ENCODE assay signal across 8 mouse cellular contexts in genomic region chr17:4945311-4945751, GRCm38 (mm10). TPM values are rescaled to one million over a fixed set of nuclear protein-coding genes. Genes with fewer than 3 reads are reported as not detected.
DNase-seq lines count a peak whose midpoint lies in the region; ATAC-seq and TF ChIP-seq lines count a peak whose summit lies in the region.

No protein-coding gene starts in this region.

- no peaks in the 10 kb centered on the region for H3K27me3 ChIP-seq in kidney, adult 2 months (replicated peaks; ENCODE audit: control insufficient read depth, insufficient read depth, low read length)

- peak overlapping the region; percentile 87 for H3K27ac ChIP-seq in kidney, adult 2 months (ENCODE audit: insufficient read depth, low read depth, low read length)

- no peak for ATAC-seq in erythroid progenitor cell, adult 5-6 weeks (replicated peaks; ENCODE audit: low FRiP score, poor library complexity, severe bottlenecking)

- TF ChIP-seq POLR2A in kidney, adult 2 months (IDR thresholded peaks at IDR 0.05; ENCODE audit: low read depth, low read length), result no peak

- H3K4me3 ChIP-seq in kidney, adult 2 months (ENCODE audit: insufficient read depth, low read depth, low read length), result no peak overlapping the region

- peak; percentile 37 for DNase-seq in kidney, adult 2 months
- no peak for DNase-seq in kidney, adult 18-20 months
- peak; percentile 71 to 72 for DNase-seq in cerebellum, postnatal 14 days
- peak; percentile 18 for DNase-seq in kidney, postnatal 10 days
- peak; percentile 26 for DNase-seq in retina, embryonic 14.5 days (ENCODE audit: low spot score)
- DNase-seq in frontal cortex, postnatal 14 days (ENCODE audit: low spot score in 2 of 2), result no peak
- no peak for DNase-seq in ovary, postnatal 10 days (ENCODE audit: low spot score)

- 46% methylated on average over 6 of the region's 6 CpGs for WGBS in kidney, adult 2 months

- H3K36me3 ChIP-seq in kidney, adult 2 months (ENCODE audit: control insufficient read depth, insufficient read depth, low read length), result no peaks in the 10 kb centered on the region

- H3K4me1 ChIP-seq in kidney, adult 2 months (ENCODE audit: control insufficient read depth, insufficient read depth, low read length), result peaks cover 34% of the 10 kb centered on the region

- no peak for TF ChIP-seq CTCF in kidney, adult 2 months (conservative IDR thresholded peaks at IDR 0.05; ENCODE audit: insufficient read depth, insufficient read length, low read depth, low read length)

RNA-seq across cellular contexts. Expression of gene Arid1b, which starts 48.8 kb away (rescaled TPM):
- 20.6 and 22.0 TPM in 2 replicates for polyA plus RNA-seq in kidney, adult 2 months (2012; rRNA removed)
- total RNA-seq in erythroid progenitor cell, adult 5-6 weeks (2015; ENCODE audit: low replicate concordance), result 10.1 and 17.2 TPM in 2 replicates
- total RNA-seq in erythroid progenitor cell, adult 5-6 weeks (2017; ENCODE audit: low replicate concordance), result 7.2 and 13.3 TPM in 2 replicates

Comparison
In these comparisons a context has a peak if more than half of its experiments do, and no peak if none do; other contexts are left out.
1. DNase-seq: peak in kidney, adult 2 months (single experiment), cerebellum, postnatal 14 days (2 of 2), kidney, postnatal 10 days (single experiment) and retina, embryonic 14.5 days (single experiment); none in kidney, adult 18-20 months (single experiment), frontal cortex, postnatal 14 days (0 of 2) and ovary, postnatal 10 days (single experiment).